In genomic region chr12:40525045-40525444, GRCm38 (mm10) we compare ENCODE assay signal across 24 mouse cellular contexts.
DNase-seq lines count a peak whose midpoint lies in the region; ATAC-seq and TF ChIP-seq lines count a peak whose summit lies in the region.
"Had no signal": no experiment of that assay in that cellular context is flagged by ENCODE, and none has a peak within 500 bp of the region (broad histone marks: within the 10 kb centered on the region; RNA-seq: fewer than 3 reads in every experiment).

No protein-coding gene starts in this region.

- no peaks in the 10 kb centered on the region for H3K27me3 ChIP-seq in heart, embryonic 12.5 days (replicated peaks)
- no peaks in the 10 kb centered on the region for H3K27me3 ChIP-seq in kidney, embryonic 14.5 days (ENCODE audit: control insufficient read depth, insufficient read depth, low read length)
- no peaks in the 10 kb centered on the region for H3K27me3 ChIP-seq in lung, postnatal 0 days (replicated peaks; ENCODE audit: insufficient read depth, low read length)
- H3K27me3 ChIP-seq: embryonic facial prominence, embryonic 13.5 days; forebrain, embryonic 15.5 days; hindbrain, embryonic 13.5 days; liver, embryonic 12.5 days had no signal

- TF ChIP-seq CTCF in lung, postnatal 0 days (IDR thresholded peaks at IDR 0.05), result no peak

- TF ChIP-seq EP300 in lung, postnatal 0 days (IDR thresholded peaks at IDR 0.05), result no peak

- H3K4me1 ChIP-seq in heart, embryonic 12.5 days (replicated peaks), result no peaks in the 10 kb centered on the region
- no peaks in the 10 kb centered on the region for H3K4me1 ChIP-seq in kidney, embryonic 14.5 days (ENCODE audit: control insufficient read depth, insufficient read depth, low read length)
- H3K4me1 ChIP-seq in lung, postnatal 0 days (ENCODE audit: insufficient read depth, low read depth, low read length), result no peaks in the 10 kb centered on the region
- H3K4me1 ChIP-seq: embryonic facial prominence, embryonic 13.5 days; forebrain, embryonic 15.5 days; liver, embryonic 12.5 days had no signal

- H3K4me2 ChIP-seq in heart, embryonic 12.5 days, result no peak overlapping the region
- H3K4me2 ChIP-seq in kidney, embryonic 14.5 days (replicated peaks; ENCODE audit: low read depth, low read length), result no peak overlapping the region
- no peak overlapping the region for H3K4me2 ChIP-seq in lung, postnatal 0 days (replicated peaks; ENCODE audit: low read depth, low read length)
- H3K4me2 ChIP-seq: embryonic facial prominence, embryonic 13.5 days; forebrain, embryonic 15.5 days; hindbrain, embryonic 13.5 days; liver, embryonic 12.5 days had no signal

- no peak for ATAC-seq in heart, embryonic 12.5 days (ENCODE audit: insufficient number of reproducible peaks, low FRiP score)
- ATAC-seq in kidney, embryonic 14.5 days (ENCODE audit: low FRiP score, low TSS enrichment), result no peak
- ATAC-seq in lung, postnatal 0 days, result no peak
- ATAC-seq: forebrain, embryonic 15.5 days; intestine, embryonic 16.5 days; liver, embryonic 12.5 days; liver, postnatal 0 days had no signal

- H3K36me3 ChIP-seq in heart, embryonic 12.5 days, result no peaks in the 10 kb centered on the region
- no peaks in the 10 kb centered on the region for H3K36me3 ChIP-seq in kidney, embryonic 14.5 days (ENCODE audit: control insufficient read depth, insufficient read depth, low read length)
- H3K36me3 ChIP-seq in lung, postnatal 0 days (ENCODE audit: insufficient read depth, low read length), result no peaks in the 10 kb centered on the region
- H3K36me3 ChIP-seq: embryonic facial prominence, embryonic 13.5 days; forebrain, embryonic 10.5 days; forebrain, embryonic 15.5 days; hindbrain, embryonic 13.5 days; liver, embryonic 12.5 days had no signal

- H3K9ac ChIP-seq in heart, embryonic 12.5 days, result no peak overlapping the region
- no peak overlapping the region for H3K9ac ChIP-seq in kidney, embryonic 14.5 days (ENCODE audit: low read depth, low read length)
- no peak overlapping the region for H3K9ac ChIP-seq in lung, postnatal 0 days (replicated peaks; ENCODE audit: low read depth)
- H3K9ac ChIP-seq: embryonic facial prominence, embryonic 13.5 days; forebrain, embryonic 15.5 days; hindbrain, embryonic 13.5 days; liver, embryonic 12.5 days; liver, postnatal 0 days had no signal

- peak; percentile 53 for DNase-seq in heart, adult 8-10 months (ENCODE audit: low spot score)
- peak; percentile 48 for DNase-seq in kidney, postnatal 14 days
- DNase-seq in lung, postnatal 36 days, result peak; percentile 60
- no peak for DNase-seq in lung, postnatal 0 days (ENCODE audit: low spot score)
- no peak for DNase-seq in frontal cortex, postnatal 36 days (ENCODE audit: low spot score in 2 of 2)
- DNase-seq: adrenal gland, postnatal 25 days; cerebellum, adult 11-12 months; cerebellum, adult 9-11 months; gastrocnemius, adult 2 months; gastrocnemius, postnatal 36 days; layer of hippocampus, postnatal 36 days; left cerebral cortex, postnatal 4 days; liver, postnatal 0 days; midbrain, embryonic 14.5 days; thymus, adult 2 months; thymus, postnatal 36 days had no signal

- H3K9me3 ChIP-seq in heart, embryonic 12.5 days (replicated peaks), result no peaks in the 10 kb centered on the region
- no peaks in the 10 kb centered on the region for H3K9me3 ChIP-seq in kidney, embryonic 14.5 days (ENCODE audit: control insufficient read depth, low read length)
- H3K9me3 ChIP-seq in lung, postnatal 0 days (ENCODE audit: low read length), result no peaks in the 10 kb centered on the region
- H3K9me3 ChIP-seq: embryonic facial prominence, embryonic 13.5 days; forebrain, embryonic 10.5 days; forebrain, embryonic 15.5 days; hindbrain, embryonic 13.5 days; liver, embryonic 12.5 days had no signal

- 81% methylated on average over 3 of the region's 3 CpGs for WGBS in heart, embryonic 12.5 days
- 84% methylated on average over 3 of the region's 3 CpGs for WGBS in kidney, embryonic 14.5 days
- WGBS in lung, postnatal 0 days, result 34% methylated on average over 3 of the region's 3 CpGs

- no peak overlapping the region for H3K4me3 ChIP-seq in heart, embryonic 12.5 days
- no peak overlapping the region for H3K4me3 ChIP-seq in kidney, embryonic 14.5 days (ENCODE audit: low read length)
- H3K4me3 ChIP-seq in lung, postnatal 0 days (ENCODE audit: low read depth, low read length), result no peak overlapping the region
- H3K4me3 ChIP-seq: embryonic facial prominence, embryonic 13.5 days; forebrain, embryonic 10.5 days; forebrain, embryonic 15.5 days; gastrocnemius, adult 2 months; hindbrain, embryonic 13.5 days; liver, embryonic 12.5 days had no signal

- no peak overlapping the region for H3K27ac ChIP-seq in heart, embryonic 12.5 days (ENCODE audit: poor library complexity, severe bottlenecking)
- no peak overlapping the region for H3K27ac ChIP-seq in kidney, embryonic 14.5 days (ENCODE audit: low read depth, low read length)
- no peak overlapping the region for H3K27ac ChIP-seq in lung, postnatal 0 days (ENCODE audit: low read length)
- H3K27ac ChIP-seq: embryonic facial prominence, embryonic 13.5 days; forebrain, embryonic 10.5 days; forebrain, embryonic 15.5 days; gastrocnemius, adult 2 months; hindbrain, embryonic 13.5 days; liver, embryonic 12.5 days had no signal

Comparison
In these comparisons a context has a peak if more than half of its experiments do, and no peak if none do; other contexts are left out.
1. DNase-seq: peak in heart, adult 8-10 months (single experiment), kidney, postnatal 14 days (single experiment) and lung, postnatal 36 days (single experiment); none in lung, postnatal 0 days (single experiment) and frontal cortex, postnatal 36 days (0 of 2).